Mouse (Mus musculus) T-cell, adult 2 months (primary cell): ENCODE results near the gene Tmc7.

Experiments used
- DNase-seq: peaks from one replicate; pipeline ENCODE4 v3.0.0; 2022; ENCODE audit warnings: low spot score

The Tmc7 gene

DNA sequence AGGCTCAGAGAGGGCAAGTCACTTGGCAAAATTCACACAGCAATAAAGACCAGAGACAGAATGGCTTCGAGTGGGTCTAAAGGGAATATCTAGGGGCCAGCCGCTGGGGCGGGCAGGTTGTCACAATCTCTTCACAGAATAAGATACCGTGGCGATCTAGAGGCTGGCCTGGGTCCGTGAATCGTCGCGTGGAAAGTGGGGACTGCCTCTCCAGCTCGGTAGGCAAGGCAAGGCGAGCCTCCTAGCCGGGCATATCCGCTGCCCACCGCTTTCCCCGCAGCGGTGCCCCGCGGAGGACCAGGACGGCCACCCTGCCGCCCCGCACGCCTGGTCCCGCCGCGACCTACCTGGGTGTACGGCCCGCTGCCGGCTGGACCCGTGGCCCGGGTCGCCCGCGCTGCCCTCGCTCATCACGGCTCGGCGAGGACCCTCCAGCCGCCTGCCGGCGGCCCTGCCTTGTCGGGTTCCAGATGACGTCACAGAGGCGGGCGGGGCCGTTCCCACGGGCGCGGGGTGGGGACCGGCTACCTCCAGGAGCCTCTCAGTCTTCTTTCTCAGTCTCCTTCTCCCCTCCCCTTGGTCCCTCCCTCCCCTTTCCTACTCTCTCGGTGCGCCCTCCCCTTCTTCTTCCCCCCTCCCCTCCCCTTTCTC, at the start of gene Tmc7:
TSS of gene Tmc7 (minus strand) at position 480 of the 651 bp plus-strand sequence.
- DNase-seq: peak; percentile 6

DNA sequence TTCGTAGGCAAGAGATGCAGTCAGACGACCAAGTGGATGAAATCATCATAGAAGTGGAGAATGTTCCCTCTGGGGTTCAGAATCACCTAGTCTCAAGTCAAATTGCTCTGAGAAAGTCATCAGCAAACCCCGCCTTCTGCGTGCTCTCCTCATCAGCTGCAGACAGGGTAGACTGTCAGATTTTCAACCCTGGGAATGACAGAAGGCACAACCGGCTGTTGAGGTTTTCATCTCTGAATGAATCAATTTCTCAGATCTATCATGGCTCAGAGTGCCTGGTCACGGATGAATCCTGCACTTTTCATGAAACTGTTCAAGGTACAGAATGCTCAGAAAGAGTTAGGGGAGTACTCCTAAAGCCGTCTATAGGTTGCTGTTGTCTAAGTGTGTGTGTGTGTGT, 49.4 kb upstream of the Tmc7 start:
- DNase-seq: no peak

DNA sequence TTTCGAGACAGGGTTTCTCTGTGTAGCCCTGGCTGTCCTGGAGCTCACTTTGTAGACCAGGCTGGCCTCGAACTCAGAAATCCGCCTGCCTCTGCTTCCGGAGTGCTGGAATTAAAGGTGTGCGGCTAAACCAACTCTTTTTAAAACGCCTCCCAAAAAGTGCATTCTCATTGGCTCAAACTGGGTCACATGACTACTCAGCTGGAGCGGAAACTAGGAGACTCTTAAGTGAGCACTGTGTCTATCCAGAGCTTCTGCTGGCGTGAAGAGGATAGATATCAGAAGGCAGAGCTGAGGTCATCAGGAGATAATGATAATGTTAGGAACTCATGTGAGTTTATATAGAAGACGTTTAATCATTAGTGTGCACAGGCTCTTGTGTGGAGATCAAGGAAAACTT, 48.6 kb upstream of the Tmc7 start:
- DNase-seq: no peak

DNA sequence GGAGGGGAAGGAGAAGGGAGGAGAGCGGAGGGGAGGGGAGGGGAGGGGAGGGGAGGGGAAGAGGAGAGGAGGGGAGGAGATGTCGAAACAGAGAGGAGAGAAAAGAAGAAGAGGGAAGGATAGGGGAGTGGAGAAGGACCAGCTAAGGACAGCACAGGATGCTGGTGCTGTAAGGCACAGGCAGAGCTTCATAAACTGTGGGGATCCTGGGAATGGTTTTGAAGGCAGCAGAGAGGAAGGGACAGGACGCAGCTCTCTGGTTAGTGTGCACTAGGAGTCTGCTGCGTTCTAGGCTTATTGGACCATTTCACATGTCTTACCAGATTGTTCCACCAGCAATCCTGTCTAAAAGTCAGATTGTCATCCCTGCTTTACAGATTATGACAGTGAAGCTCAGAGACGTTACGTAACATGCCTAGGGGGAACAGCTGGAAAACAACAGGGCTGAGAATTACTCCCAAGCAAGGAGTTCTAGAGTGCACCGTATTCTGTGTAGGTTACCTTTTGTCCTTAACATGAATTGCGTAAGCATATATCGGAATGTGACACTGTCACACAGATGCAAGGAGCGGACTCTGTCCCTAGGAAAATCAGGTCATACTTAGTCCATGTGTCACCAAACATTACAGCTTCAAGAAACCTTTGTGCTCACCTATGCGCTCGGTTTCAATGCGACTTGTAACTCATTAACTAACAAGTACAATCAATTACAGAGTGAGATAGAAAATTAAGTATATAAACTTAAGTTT, 43.2 kb upstream of the Tmc7 start:
- DNase-seq: no peak

DNA sequence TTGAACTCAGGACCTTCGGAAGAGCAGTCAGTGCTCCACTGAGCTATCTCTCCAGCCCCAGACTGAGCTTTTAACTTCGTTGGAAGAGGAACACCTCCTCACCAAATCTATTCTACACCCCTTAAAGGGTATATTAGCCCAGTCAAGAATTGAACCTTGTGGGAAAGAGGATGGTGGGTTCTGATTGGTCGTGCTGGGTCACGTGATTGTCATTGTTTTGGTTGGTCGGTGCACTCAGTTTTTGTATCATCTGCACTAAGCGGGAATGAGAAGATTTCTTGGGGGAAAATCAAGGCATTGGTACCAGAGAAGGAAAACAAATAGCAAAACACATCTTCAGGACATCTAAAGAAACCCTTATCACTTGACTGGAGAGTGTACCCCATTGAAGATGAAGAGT, 36.6 kb upstream of the Tmc7 start:
- DNase-seq: no peak

DNA sequence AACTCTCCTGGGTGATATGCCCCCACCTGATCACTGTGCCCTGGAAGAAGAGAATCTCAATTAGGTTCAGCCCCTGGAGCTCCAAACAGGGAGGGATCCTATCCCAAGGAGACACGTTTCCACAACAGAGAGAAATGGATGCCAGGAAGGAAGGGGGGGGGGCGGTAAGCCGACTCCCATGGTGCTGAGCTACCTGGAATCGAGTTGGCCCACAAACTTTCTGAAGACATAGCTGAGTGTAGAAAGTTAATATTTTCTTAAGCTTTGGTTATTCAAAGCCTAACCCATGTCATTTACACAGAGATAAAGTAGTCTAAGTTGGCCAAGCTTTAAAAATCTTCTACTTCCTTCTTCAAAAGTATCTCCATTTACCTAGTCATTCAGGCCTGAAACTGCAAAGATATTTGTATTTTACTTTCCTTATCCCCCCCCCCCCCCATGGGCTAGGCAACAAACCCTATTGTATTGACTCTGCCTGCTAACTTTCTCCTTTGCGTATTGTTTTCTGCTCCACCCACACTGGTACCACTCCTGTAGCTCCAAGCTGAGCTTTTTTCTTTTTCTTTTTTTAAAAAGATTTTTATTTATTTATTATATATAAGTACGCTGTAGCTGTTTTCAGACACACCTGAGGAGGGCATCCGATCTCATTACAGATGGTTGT, 35.8 kb upstream of the Tmc7 start:
- DNase-seq: no peak

DNA sequence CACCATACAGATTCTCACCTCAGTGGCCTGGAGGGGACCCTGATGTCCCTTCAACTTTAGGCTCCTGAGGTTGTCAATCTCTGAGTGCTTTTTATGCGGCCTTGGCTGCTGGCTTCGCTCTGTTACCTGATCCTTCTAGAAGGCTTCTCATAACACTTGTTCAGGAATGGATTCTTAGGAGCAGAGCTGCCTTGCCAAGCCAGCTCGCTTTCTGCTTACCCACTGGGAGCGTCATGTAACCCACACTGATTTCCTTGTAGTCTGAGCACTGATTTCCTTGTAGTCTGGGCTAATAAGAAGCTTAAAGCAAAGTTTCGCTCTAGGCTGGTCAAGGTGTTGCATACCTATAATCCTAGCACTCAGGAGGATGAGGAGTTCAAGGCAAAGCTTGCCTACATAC, 33.6 kb upstream of the Tmc7 start:
- DNase-seq: no peak

DNA sequence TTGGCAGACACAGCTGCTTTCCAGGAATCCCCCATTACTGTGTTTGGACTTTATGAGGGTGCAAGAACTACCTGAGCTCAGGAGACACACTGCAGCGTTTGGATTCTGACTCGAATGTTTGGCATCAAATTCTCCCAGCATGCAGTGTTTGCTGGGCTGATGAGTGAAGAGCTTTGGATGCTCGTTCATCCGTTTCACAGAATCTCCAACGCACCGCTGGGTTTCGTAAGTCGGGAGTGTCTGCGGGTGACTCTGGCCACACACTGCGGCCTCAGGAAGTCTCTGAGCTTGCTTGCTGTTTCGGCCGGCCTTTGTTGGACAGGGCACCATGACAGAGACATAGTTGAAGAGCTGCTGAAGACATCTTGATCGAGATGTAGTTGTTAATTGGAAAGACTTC, 29.5 kb upstream of the Tmc7 start:
- DNase-seq: no peak

DNA sequence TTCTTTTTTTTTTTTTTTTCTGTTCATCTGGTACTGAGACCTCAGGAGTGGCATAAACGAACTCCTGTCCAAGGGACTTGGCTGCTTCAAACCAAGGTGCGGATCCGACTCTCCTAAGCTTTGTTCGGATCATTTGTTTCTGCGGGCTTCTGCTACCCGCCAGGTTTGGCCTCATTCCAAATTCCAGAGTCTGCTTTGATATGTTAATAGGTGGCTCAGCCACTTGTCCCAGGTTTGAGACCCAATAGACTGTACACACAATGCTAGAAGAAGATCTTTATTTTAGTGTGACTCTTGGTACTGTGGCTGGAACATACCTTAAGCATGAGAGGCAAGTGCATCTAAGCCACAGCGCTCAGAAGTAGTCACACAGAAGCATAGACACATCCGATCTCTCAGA, 27.4 kb upstream of the Tmc7 start:
- DNase-seq: no peak

DNA sequence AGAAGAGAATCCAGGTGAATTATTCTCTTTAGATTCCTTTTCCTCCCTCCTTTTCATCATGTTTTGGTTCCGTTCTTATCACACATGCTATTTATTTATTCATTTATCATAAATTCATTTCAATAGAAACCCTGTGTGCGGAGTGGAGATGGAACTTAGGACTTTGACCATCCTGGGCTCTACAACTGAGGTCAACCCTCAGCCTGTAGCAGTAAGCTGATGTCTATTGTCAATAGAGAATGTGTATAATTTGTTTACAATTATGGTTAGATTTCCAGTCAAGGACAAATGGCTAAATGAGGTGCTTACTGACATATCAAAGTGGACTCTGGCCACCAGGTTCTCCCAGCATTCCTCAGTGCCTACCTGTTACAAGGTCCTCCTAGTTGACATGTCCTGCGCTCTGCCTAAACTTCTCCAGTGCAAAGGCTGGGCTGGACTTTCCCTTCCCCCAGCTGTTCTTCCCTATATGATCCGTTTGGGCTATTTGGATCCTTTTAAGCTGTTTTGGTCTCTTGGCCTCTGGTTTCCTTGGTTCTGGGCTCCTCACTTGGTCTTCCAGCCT, 26.7 kb upstream of the Tmc7 start:
- DNase-seq: no peak

DNA sequence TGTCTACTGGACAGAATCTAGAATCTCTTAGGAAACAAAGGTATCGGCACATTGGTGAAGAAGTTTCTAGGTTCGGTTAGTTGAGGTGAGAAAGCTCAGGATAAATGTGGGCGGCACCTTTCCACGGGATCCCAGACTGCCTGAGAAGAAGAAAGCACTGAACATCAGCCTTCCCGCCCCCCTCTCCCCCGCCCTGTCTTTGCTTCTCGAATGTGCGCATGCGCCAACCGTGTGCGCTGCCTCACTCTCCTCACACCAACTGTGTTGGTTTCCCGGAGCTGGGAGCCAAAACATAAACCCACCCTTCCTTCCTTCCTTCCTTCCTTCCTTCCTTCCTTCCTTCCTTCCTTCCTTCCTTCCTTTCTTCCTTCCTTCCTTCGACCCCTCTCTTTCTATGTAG, 26.2 kb upstream of the Tmc7 start:
- DNase-seq: no peak

DNA sequence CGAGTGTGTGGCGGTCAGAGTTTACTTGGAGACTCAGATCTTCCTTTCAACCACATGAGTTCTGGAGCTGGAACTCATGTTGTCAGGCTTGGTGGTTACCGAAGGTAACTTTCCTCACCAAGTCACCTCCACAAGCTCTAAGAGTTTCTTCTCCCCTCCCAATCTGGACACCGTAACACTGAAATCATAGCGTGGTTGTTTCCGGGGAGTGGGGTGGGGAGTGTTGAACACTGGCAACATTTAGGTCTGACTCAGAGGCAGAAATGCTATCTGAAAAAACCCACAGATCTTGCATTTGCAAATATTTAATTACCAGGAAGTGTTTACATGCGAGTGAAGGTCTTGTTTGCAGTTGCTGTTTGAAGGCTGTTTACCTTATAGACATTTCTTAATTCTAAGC, 25.3 kb upstream of the Tmc7 start:
- DNase-seq: no peak

DNA sequence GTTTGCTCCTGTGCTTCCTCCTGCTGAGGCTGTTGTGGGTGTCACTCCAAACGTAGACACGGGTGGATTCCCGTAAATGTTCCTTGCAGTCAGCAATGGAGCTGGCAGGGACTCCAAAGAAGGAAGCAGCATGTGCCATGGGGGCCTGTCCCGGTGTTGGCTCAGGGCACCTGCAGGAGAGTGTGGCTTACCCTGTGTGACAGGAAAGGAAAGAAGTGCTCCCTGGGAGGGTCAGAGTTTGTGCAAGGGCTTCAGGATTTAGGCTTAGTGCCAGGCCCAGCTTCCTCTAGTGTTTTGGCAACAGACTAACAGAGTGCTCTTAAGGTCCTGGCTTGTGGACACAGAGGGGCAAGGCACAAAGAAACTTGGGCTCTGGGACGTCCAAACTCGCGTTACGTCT, 20.3 kb upstream of the Tmc7 start:
- no peak for DNase-seq

DNA sequence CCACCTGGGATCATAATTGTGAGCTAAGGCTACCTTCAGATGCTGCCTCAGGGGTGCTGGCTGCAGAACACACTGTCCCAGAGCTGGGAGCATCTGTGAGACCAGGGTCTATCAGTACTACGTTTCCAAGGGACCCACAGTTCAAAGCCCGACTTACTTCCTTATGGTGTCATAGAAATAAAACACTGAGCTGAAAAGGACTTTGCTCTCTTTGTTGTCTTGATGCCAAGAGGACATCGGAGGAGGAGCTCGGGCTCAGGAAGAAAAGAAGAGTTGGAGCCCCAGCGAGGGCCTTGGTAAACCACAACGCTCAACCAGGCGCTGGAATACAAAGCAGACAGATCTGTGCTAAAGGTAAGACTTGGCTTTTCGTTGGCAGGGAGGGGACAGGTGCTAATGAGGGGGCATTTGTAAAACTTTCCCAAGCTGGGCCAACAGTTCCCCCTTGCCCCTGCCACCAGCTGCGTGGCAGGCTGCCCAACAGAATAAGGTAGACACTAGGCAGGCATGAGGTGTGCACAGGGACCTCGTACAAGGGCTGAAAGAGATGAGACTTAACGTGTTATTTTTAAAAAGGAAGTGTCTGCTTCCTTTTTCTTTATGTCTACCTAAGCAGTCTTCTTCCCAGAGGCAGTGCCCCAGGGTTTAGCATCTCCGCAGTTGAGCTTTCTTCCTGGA, 15.6 kb upstream of the Tmc7 start:
- DNase-seq: no peak

DNA sequence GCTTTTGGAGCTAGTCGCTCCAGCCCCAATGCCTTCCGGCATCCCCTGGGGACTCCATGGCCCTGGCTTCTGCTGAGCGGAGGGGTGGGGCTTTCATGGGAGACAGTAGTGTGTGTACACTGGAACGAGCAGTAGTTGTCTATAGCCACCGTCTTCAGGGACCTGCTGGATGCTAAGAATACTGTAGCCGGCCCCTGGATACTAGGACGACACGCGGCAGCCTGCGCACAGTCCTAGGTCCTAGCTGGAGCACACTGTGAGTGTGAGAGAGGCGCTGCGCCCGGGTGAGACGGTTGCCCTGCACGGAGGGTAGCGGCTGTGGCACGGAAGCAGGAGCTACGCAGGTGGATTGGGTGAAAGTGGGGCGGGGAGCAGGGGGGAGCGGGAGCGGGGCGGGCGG, 12.7 kb upstream of the Tmc7 start, which contains the start of gene Tmc5:
TSS of gene Tmc5 (plus strand) at position 97 of the 400 bp plus-strand sequence.
- DNase-seq: no peak

DNA sequence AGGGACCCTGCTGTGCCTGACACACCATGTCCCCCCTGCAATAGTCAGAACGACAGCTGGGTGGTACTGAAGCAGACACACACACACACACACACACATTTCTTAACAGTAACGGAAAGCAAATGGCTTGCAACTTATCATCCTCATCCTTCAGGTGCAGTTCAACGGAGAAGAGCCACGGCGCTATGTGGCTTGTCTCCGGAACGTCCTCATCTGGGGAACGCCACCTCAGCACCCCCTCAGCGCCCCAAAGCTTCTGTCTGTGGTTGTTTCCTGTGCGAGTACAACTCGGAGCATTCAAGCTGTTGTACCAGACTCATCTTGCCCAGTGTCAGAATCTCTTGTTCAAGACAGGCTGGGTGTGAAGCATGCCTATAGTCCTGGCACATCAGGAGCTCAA, 11.7 kb upstream of the Tmc7 start:
- DNase-seq: no peak

DNA sequence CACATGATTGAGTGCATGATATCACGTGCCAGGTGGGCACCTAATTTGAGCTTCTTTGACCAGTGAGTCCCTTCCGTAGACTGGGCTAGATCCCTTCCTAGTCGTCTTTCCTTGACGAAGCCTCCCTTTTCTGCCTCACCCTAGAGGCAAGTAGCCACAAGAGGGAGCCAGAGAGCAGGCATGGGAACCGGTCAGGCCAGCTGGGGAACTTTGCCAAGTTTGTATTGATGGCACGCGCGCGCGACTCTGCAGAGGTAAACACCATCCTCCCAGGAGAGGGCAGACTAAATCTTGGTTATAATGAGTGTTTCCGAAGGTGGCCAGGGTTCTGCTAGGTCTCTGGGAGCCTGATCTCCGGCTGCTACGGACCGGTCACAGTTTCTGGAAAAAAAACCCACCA, 10.7 kb upstream of the Tmc7 start:
- peak; percentile 72 for DNase-seq

DNA sequence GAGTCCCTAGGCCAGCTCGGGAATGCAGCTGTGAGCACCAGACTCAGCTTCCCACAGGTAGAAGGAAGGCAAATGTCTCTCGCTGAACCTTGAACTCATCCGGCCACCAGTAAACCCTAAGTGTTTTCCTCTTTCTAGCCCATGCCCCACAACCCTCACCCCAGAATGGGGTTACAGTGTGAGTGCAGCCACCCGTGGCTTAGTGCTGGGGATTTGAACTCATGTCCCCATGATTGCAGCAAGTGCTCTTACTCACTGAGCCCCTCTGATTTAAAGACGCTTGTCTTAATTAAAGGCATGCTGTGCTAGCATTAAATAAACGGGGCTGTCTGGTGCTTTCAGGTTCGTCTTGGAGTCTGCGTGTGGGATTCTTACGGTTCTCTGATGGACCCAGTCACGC, 10.1 kb upstream of the Tmc7 start:
- no peak for DNase-seq

DNA sequence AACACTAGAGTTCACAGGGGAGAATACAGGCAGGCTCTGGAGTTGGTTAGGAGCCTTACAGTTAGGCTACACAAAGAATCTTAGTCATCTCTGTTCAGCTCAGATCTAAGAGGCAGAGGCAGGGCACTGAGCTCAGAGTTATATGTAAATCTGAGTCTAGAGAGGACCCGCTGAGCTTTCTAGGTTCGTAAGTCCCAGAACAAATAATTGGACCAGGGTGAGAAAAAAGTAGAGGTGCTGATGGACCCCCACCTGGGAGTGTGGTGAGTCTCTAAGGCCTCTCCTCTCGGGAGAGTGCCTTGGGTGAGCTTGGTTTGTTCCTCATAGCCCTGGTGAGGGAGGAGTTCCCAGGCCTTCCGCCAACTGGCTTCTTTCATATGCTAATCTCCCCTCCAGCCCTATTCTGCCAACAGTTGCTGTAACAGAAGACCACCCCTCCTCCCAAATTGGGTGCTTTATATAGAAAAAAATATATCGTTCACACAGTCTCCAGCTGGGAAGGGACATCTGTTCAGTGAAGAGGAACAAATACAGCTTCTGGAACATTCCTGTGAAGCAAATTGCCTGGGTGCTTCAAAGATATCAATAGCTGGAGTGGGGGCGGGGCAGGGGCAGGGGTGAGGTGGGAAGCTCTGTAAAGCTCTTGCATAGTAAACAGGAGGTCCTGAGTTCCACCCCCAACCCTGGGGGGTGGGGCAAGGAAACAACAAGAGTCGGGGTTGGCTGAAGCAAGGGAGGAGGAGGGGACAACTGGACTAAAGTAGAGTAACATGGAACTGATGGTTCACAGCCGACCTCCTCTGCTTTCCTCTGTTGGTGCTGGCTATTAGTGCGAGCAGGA, 9.3 kb upstream of the Tmc7 start:
- DNase-seq: no peak

DNA sequence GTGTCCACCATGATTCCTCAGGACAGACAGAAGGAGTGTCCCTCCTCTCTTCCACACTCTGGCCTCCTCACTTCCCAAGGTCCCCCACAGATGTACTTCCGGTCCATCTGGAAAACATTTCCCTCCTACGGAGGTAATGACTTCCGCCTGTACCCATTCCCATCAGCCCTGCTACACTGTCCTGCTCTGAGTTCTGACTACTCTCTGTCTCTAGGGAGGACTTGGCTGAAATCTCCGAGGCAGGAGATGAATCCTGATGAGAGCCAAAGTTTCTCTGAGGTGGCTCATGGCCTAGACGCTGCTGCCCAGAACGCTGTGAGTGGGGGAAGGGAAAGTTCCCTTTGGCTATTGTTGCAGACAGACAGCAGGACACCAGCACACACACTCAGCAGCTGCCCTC, 7.6 kb upstream of the Tmc7 start:
- no peak for DNase-seq

DNA sequence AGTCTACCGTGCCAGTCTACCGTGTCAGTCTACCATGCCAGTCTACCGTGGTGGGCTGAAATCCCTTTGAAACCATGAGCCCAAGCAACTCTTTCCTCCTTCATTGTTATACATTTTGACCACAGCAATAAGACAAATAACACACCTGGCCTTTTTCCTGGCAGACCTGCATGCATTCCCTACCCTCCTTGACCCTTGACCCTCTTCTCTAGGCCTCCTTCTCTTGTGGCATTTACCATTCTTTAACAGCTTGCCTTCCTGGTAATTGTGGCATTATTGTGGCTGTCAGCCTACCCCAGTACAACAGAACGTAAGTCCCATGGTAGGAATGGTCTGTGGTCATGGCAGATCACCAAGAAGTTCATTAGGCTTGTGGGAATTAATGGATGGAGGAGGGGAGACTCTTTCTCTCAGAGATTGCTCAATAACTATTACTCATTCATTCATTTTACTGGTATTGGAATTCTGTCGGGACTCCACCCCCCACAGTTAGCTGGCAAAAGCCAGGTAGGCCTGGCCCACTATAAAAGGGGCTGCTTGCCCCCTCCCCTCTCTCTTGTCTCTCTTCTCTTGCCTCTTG, 6.3 kb upstream of the Tmc7 start:
- DNase-seq: no peak
